Mouse (Mus musculus) thymus, postnatal 14 days (tissue): ENCODE measurements at regions not wholly inside any gene's neighbourhood (a gene's known extent, or its start where the extent isn't known, plus 50 kb on each side); places are given as distances from the start of the nearest gene placed in this dataset.

Experiments
- DNase-seq: peaks from one replicate; pipeline ENCODE4 v3.0.0; 2021

DNA sequence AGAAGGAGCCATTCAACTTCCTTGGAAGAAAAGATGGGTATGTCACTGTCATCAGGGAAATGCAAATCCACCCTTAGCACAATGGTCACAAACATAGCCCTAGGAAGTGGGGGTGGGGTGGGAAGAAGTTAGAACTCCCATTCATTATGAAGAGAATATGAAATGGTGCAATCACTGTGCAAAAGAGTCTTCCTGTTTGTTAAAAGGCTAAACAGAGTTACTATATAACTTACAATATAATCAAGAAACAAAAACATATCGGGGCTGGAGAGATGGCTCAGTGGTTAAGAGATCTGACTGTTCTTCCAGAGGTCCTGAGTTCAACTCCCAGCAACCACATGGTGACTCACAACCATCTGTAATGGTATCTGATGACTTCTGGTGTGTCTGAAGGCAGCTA is 95.1 kb upstream of the Tsc22d2 start:
- no peak for DNase-seq

DNA sequence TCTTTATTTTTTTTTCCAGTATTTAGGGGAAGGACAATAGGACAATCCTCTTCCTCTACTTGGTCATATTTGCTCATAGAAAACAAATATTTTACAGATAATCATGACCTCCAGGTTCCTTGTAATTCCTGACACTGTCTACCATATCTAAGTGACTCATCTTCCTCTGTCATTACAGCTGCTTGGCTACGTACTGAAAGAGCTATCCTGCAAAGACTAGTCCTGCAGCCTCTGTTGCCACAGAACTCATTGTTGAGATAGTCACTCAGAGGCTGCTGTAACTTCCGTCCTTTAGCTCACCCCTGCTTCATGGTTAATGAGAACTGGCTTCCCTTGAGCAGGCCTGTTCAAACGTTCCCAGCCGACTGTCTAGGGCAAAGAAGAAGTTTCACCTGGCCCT is 93.7 kb upstream of the Tsc22d2 start:
- DNase-seq, result no peak

DNA sequence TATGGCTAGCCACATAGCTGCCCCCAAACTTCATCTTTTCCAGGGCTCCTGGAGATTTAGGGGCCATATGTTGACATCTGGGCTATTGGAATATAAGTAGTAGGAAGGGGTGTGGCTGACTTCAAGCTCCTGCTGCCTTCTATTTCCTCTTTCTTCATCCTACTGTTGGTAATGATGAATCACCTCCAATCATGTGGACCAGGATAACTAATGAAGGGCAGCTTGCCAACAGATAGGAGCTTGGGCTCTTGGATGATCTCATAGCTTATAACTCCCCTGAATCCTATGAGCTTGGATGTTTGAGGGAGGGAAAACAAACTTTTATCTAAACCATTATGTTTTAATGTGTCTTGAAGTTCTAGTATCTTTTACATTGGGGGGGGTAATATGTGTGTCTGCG is 92.2 kb upstream of the Tsc22d2 start:
- no peak for DNase-seq

DNA sequence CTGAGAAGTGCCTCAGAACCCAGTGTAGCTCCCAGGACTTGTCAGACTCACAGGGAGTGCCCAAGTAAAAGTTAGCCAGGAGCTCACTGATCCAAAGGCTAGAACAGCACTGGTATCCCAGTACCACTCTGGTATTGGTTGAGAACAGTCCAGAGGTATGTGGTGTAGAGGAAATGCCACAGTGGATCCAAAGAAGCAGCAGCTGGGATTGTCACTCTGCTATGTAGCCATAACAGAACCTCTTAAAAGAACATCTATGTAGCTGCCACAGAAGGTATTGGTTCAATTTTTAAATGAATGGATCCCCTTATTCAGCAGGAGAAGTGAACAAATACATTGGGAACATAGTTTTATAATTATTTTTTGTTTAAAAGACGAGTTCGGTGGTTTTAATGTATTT is 86.8 kb upstream of the Tsc22d2 start:
- no peak for DNase-seq

DNA sequence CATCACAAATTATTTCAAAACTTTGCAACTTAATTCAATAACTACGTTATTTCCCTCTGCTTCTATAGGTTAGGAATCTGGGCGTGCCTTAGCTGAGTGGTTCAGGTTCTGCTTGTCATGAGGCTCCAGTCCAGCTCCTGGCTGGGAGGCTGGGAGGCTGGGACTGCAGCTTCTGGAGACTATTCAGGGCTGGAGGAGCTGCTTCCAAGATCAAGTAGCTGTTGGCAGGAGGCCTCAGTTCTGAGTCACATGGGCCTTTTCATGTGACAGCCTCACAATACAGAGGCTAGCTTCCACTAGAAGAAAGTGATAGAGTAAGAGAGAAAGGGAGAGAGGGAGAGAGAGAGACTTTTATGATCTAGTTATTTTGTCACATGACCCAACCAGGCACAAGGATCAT is 84.3 kb upstream of the Tsc22d2 start:
- no peak for DNase-seq

DNA sequence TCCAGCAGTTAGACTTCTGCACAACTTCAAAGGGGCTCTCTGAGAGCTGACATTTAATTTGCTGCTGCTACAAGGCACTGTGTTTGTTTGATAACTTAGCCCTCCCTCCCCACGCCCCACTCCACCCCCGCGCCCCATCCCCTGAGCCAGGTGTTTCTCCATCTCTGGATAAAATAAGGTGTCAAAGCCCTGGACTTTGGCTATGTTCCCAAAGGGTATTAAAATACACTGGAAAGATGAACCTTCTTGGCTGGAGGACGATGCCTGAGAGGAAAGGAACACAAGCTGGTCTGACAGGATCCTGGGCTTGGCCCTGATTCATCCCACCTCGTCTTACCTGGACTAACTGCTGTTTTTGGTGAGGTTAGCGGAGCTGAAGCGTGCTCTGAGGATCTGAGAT is 80.5 kb upstream of the Tsc22d2 start:
- no peak for DNase-seq

DNA sequence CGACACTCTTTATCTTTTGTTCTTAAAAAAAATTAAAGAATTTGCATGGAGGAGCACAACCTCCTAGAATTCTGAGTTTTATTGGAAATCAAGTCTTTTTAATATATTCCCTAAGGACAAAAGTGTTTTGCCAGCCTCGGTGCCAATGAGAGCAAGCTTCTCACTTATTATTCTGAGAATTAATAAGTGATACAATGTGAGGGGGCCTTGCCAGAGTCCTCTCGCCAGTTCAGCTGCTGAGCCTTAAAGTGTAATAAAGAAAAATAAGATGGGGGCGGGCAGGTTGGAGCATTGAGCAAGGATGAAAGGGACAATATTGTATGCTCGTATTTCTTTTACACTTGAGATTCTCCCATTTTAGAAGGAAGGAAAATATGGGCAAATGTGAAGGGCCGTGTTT is 79.2 kb upstream of the Tsc22d2 start:
- DNase-seq, result no peak

DNA sequence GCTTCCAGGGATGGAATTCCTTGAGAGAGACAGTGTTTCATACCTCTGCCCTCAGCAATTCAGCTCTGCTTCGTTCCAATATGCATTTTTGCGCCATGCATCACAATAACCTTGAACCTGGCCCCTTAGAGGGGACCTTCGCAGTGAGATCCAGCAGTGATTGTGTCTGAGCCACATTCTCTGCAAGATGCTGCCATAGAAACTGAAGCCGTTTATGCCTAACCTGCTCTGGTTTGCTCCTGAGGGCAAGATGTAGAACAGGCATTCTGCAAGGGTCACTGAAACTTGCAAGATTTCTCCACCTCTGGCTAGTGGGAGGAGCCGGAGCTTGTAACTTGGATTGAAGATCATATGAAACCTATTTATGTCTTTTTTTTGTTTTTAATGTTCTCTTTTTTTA is 78.4 kb upstream of the Tsc22d2 start:
- no peak for DNase-seq

DNA sequence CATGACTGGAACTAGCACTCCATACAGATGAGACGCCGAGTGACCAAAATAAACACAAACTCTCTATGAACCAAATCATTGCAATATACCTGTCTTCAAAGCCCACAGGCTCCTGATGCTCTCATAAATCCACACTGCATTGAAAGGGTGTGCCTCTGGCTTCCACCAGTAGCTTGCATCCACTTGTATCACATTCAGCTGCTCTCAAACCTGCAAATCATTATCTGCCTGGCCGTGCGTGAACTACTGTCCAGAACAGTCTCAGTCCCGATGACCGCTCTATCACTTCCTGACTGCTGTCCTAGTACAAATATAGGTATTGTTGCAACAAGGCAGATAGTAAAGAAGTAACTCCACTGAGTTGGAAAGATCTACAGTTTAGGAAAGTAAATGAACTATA is 77.9 kb upstream of the Tsc22d2 start:
- DNase-seq, result no peak

DNA sequence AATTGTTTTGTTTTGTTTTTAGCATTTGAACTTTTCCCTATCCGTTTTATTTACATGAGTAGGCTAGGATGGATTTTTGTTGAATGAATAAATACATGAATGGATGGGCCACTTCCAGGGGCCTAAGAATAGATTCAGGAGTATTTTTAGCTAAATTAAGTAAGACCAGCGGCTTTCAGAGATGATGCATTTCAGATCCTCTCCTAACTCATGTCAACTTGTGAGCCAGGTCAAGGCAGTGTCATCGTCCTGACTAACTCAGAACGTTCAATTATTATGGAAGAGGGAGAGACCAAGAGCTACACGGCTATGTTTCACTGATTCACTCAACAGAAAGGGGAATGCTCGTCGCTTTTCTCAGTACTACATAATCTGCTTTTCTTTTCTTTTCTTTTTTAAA is 75.5 kb upstream of the Tsc22d2 start:
- DNase-seq, result no peak

DNA sequence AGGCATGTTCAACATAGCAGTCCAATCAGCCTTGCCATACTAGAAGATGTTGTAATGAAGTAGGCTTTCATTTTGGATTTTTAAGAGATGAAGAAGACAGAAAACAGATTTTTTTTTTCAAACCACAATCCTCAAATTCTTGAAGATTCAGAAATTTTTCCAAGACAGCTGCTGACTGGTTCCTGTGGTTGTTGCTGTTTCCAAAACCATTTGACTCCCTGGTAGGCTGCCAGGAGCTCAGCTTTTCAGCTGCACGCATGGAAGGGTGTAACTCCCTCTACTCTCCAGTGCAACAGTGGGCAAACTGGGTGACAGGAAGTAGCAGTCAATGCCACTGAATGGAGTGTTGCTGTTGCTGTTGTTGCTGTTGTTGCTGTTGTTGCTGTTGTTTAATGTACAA is 72.4 kb upstream of the Tsc22d2 start:
- DNase-seq, result no peak

DNA sequence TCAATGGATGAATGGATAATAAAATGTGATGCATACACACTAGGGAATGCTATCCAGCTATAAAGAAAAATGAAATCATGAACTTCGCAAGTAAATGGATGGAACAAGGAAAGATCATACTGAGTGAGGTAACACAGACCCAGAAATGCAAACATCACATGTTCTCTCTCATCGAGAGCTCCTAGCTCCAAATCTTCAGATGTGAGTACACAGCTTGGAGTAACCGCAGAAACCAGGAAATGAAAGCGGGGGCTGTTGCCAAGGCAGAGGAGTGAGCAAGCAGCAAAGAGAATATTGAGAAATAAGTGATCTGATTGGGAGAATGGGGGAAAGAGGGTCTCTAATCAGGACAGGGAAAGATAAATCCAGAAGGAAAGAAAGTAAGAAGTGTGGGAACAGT is 52.0 kb upstream of the Tsc22d2 start:
- no peak for DNase-seq

DNA sequence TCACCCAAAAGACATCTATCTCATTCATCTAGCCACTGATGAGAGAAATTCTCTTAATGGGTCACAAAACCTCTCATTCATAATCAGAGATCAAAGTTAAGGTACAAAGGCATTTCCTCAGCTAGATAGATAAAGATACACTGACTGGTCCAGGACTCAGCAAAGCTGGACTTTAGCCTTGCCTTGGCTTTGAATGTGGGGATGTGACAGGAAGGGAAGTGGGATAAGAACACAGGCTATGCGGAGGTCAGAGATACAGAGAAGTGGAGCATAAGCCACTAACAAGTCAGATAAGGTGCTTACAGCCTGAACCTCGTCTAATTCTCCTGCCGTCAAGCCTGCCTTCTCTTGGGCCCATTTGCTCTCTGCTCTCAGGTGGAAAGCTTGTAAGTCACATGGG is 50.0 kb upstream of the Tsc22d2 start:
- DNase-seq, result no peak
